Mouse (Mus musculus) kidney, adult 2 months (tissue): ENCODE measurements around the gene Slc29a1. TPM values are rescaled to one million over a fixed set of nuclear protein-coding genes. Genes with fewer than 3 reads are reported as not detected.

Source experiments
- DNase-seq: peaks from one replicate; pipeline ENCODE4 v3.0.0; 2021
- H3K27ac ChIP-seq: fragments of 200-500 bp; 2 replicates; pipeline ENCODE4 v1.5.1; 2012; ENCODE audit warnings: low read depth, low read length, control low read depth, inconsistent platforms; ENCODE audit not compliant: insufficient read depth
- H3K27me3 ChIP-seq: fragments of 200-500 bp; replicated peaks from 2 replicates; pipeline ENCODE4 v1.6.1; 2012; ENCODE audit warnings: mild to moderate bottlenecking, moderate library complexity, low read length, inconsistent platforms; ENCODE audit not compliant: control insufficient read depth, insufficient read depth
- H3K36me3 ChIP-seq: fragments of 200-500 bp; 2 replicates; pipeline ENCODE4 v1.6.1; 2012; ENCODE audit warnings: mild to moderate bottlenecking, moderate library complexity, low read length, inconsistent platforms; ENCODE audit not compliant: control insufficient read depth, insufficient read depth
- H3K4me1 ChIP-seq: fragments of 200-500 bp; 2 replicates; pipeline ENCODE4 v1.6.1; 2011; ENCODE audit warnings: low read length; ENCODE audit not compliant: control insufficient read depth, insufficient read depth
- H3K4me3 ChIP-seq: fragments of 200-500 bp; 2 replicates; pipeline ENCODE4 v1.5.1; 2011; ENCODE audit warnings: mild to moderate bottlenecking, low read depth, low read length, control low read depth; ENCODE audit not compliant: insufficient read depth
- CTCF ChIP-seq: fragments of 200-500 bp; conservative IDR thresholded peaks from 2 replicates; pipeline ENCODE4 v1.5.1; 2011; ENCODE audit warnings: low read depth, mild to moderate bottlenecking, control low read depth, low read length, moderate library complexity, mixed read lengths; ENCODE audit not compliant: insufficient read depth, insufficient read length
- POLR2A ChIP-seq: fragments of 200-500 bp; IDR thresholded peaks from one replicate; pipeline ENCODE4 v1.6.1; 2011; ENCODE audit warnings: low read depth, low read length, control low read depth
- WGBS: fragments of 180-500 bp; shearing (Covaris S2); methylation state at CpG from one replicate; pipeline ENCODE4 v1.1.7; 2018; 5-methylcytosine and 5-hydroxymethylcytosine counted together
- polyA plus RNA-seq: library from polyadenylated mRNA; depleted of rRNA; stranded (reverse); fragments of >200 nt; gene quantifications from 2 replicates; pipeline ENCODE4 v1.2.3, GENCODE M21; 2012

The Slc29a1 gene
- polyA plus RNA-seq, 1 experiment, result 89.5 TPM

GRCm38 (mm10) chr17:45567162-45567601, 32.2 kb downstream of the Slc29a1 start:
- no peaks in the 10 kb centered on the region for H3K27me3 ChIP-seq
- 42% methylated on average over 4 of the region's 4 CpGs for WGBS
- H3K36me3 ChIP-seq, result peaks cover 37% of the 10 kb centered on the region
- no peak for DNase-seq
- 0 out of 2 replicates have a peak overlapping the region, but pooled peaks have one; percentile 17 for H3K27ac ChIP-seq
- H3K4me3 ChIP-seq, result no peak overlapping the region
- peak; percentile 3 for TF ChIP-seq POLR2A
- no peak for TF ChIP-seq CTCF
- peaks cover 7% of the 10 kb centered on the region; the same call in 1 of the 2 replicates for H3K4me1 ChIP-seq

GRCm38 (mm10) chr17:45566360-45567161, 32.8 kb downstream of the Slc29a1 start:
- 68% methylated on average over 18 of the region's 18 CpGs for WGBS
- Histone ChIP-seq H3K27me3 (no peaks in the 10 kb centered on the region), H3K4me3 (no peak overlapping the region), H3K4me1 (peaks cover 7% of the 10 kb centered on the region; the same call in 1 of the 2 replicates), H3K27ac (0 out of 2 replicates have a peak overlapping the region, but pooled peaks have one; percentile 17), H3K36me3 (peaks cover 37% of the 10 kb centered on the region)
- no peak for DNase-seq
- TF ChIP-seq CTCF (no peak), POLR2A (no peak)

DNA sequence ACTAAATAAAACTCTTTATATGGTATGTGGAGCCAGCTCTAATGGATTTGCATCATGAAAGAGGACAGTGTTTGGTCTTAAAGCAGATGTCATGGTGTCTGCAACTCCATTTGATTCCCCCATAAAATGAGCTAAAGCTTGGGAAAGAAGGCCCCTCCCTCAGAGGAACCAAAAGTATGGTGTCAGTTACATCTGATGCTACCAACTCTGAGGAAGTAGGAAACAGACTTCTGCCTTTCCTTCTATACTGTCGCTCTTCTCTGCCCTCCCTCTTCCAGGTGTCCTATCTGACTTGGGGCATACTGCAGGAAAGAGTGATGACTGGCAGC, 33.4 kb downstream of the Slc29a1 start:
- no peak for DNase-seq
- Histone ChIP-seq H3K27ac (no peak overlapping the region), H3K36me3 (peaks cover 32% of the 10 kb centered on the region), H3K4me1 (peaks cover 2% of the 10 kb centered on the region; the same call in 1 of the 2 replicates), H3K27me3 (no peaks in the 10 kb centered on the region), H3K4me3 (no peak overlapping the region)
- 84% methylated on average over 1 of the region's 1 CpGs for whole genome bisulfite sequencing
- no peak for TF ChIP-seq POLR2A
- TF ChIP-seq CTCF, result no peak

DNA sequence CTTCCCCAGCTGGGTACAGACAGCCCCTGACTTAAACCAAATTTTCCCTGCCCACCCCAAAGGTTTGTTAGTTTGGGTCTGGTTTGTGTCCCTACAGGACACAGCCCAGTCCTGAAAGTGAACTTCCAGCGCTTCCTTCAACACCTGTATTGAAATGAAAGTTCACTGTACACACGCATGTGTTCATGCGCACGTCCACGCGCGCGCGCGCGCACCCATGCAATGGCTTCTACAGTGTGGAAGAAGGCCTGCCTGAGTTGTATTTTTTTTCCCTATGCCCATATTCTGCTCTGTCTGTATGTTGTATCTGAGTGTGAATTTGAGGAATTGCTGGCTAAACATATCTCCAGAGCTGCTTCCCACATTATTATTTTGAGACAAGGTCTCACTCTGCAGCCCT, 34.3 kb downstream of the Slc29a1 start:
- Histone ChIP-seq H3K4me3 (no peak overlapping the region), H3K4me1 (no peaks in the 10 kb centered on the region; the same call in 1 of the 2 replicates), H3K36me3 (peaks cover 26% of the 10 kb centered on the region), H3K27ac (no peak overlapping the region), H3K27me3 (no peaks in the 10 kb centered on the region)
- TF ChIP-seq CTCF (no peak), POLR2A (no peak)
- 91% methylated on average over 11 of the region's 11 CpGs for WGBS
- no peak for DNase-seq

GRCm38 (mm10) chr17:45564531-45565084, 34.8 kb downstream of the Slc29a1 start:
- H3K4me1 ChIP-seq, result no peaks in the 10 kb centered on the region; the same call in 1 of the 2 replicates
- TF ChIP-seq CTCF (no peak), POLR2A (no peak)
- no peak for DNase-seq
- H3K4me3 ChIP-seq, result peak overlapping the region; percentile 83
- 11% methylated on average over 18 of the region's 18 CpGs for WGBS
- H3K36me3 ChIP-seq, result peaks cover 21% of the 10 kb centered on the region
- no peaks in the 10 kb centered on the region for H3K27me3 ChIP-seq
- H3K27ac ChIP-seq, result peak overlapping the region; percentile 50; the same call in 1 of the 2 replicates

DNA sequence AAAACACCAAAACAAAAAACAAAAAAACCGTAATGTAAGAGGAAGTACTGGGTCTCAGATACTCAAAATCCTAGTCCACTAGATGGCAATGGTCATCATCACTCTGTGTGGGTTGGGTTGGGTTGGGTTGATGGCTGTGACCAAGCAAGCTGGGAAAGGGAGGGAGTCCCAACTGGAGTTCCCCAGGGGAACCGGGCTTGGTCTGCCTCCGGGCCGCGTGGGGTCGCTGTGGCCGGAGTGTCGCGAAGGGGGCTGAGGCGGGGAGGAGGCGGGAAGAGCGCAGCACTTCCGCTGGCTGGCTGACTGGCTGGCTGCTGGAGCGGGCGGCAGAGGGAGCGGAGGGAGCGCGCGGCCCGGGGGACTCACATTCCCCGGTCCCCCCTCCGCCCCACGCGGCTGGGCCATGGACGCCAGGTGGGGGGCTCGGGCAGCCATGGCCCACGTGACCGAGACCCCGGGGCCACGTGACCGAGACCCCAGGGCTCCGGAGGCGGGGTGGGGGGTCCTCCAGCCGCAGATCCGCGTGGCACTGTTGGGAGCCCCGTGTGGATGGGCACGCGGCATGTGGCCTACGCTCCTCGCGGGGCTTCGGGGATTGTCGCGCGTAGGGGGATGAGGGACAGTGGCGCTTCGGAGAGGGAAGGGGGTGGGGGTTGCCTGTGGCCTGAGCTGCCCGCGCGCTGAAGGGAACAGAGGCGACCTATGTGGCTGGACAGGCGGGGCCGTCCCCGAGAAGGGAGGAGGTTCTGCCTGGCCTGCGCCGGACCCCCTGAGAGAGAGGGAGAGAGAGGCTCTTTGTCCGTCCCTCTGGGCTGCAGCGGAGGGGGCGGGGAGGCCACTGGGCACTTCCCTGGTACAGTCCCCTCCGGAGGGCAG, 35.5 kb downstream of the Slc29a1 start, which contains the start of gene Slc35b2:
Gene Slc35b2, plus strand, starts transcription at position 220 of the 876 bp plus-strand sequence.
- Histone ChIP-seq H3K27me3 (no peaks in the 10 kb centered on the region), H3K36me3 (peaks cover 14% of the 10 kb centered on the region), H3K4me3 (peak within 1 kb of the TSS; percentile 83), H3K27ac (peak within 1 kb of the TSS; percentile 50), H3K4me1 (no peaks in the 10 kb centered on the region; the same call in 1 of the 2 replicates)
- under 1% methylated on average over 54 of the region's 61 CpGs for WGBS
- peak; percentile 44 for TF ChIP-seq POLR2A
- peak; percentile 84 for TF ChIP-seq CTCF
- DNase-seq, result peak; percentile 95

DNA sequence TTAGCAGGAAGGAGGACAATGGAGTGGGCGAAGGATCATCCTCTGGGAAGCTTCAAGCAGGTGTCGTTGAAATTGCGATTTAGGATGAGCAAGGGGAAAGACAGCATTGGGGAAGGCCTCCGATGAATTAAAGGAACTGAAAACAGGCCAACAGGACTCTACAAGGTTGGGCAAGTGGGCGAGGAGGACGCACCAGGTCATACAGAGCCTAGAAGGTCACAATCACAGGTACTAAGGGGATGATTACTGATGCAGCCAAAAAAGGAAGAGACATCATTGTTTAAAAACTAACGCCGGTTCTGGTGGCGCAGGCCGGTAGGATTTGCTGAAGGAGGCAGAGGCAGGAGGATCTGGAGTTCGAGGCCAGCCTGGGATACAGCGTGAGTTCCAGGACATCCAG, 36.2 kb downstream of the Slc29a1 start:
- no peak for DNase-seq

More for the DNA sequence above, 36.2 kb downstream of the Slc29a1 start:
- H3K4me1 ChIP-seq, result no peaks in the 10 kb centered on the region; the same call in 1 of the 2 replicates
- WGBS, result 73% methylated on average over 12 of the region's 12 CpGs
- no peak overlapping the region for H3K27ac ChIP-seq
- no peaks in the 10 kb centered on the region for H3K27me3 ChIP-seq
- no peak overlapping the region for H3K4me3 ChIP-seq
- H3K36me3 ChIP-seq, result peaks cover 11% of the 10 kb centered on the region
- TF ChIP-seq CTCF, result no peak
- TF ChIP-seq POLR2A, result no peak
